Mouse (Mus musculus): ENCODE results near the gene Cul3.

DNA sequence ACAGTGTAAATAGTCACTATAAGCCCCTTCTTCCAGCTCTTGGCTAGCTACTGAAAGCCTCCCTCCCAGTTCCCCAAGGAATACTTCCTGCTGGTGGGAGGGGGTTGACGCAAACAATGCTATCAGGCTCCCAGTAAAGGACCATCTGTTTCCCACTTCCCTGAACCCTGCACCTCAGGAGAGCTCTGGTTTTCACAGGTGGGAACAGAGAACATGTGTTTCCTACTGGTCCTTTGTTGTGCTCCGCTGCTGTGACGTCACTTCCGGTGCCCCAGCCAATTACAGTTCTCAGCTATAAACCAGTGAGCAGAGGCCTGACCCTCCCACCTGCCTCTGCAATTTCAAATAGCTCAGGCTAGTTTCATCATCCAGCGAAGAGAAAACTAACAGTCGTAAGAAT is 122.0 kb downstream of the Cul3 start, which contains the start of gene Fam124b:
- TF ChIP-seq GATA1 (IDR thresholded peaks at IDR 0.05; ENCODE audit: low read length) (no peak), TAL1 (IDR thresholded peaks at IDR 0.05; ENCODE audit: low read length) (no peak)
